Mouse (Mus musculus) ovary, adult 18-20 months (tissue): ENCODE measurements around the gene Agpat1.

Experiments used
- DNase-seq: peaks from one replicate; pipeline ENCODE4 v3.0.0; 2022; ENCODE audit warnings: low spot score, mixed read lengths

Gene Agpat1

DNA sequence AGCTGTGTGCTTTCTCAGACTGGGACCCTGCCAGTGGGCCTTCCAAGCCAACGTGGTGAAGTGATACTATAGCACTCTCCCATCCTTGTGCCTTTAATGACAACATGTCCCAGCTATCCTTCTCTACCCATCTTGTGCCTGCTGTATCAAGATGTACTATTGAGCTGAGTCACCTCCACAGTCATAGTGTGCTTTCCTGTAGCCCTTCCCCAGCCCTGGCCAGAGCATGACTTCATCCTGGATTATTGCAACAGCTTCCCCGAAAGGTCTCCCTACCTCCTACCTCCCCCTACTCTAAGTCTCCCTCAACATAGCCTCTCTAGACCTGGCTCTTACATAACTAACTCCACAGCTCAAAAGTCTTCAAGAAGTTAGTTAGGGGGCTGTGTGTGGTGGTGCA, 31.6 kb downstream of the Agpat1 start:
- no peak for DNase-seq

- DNase-seq = no peak
These were observed 33.4 kb downstream of the Agpat1 start for GRCm38 (mm10) chr17:34637459-34637858.

DNA sequence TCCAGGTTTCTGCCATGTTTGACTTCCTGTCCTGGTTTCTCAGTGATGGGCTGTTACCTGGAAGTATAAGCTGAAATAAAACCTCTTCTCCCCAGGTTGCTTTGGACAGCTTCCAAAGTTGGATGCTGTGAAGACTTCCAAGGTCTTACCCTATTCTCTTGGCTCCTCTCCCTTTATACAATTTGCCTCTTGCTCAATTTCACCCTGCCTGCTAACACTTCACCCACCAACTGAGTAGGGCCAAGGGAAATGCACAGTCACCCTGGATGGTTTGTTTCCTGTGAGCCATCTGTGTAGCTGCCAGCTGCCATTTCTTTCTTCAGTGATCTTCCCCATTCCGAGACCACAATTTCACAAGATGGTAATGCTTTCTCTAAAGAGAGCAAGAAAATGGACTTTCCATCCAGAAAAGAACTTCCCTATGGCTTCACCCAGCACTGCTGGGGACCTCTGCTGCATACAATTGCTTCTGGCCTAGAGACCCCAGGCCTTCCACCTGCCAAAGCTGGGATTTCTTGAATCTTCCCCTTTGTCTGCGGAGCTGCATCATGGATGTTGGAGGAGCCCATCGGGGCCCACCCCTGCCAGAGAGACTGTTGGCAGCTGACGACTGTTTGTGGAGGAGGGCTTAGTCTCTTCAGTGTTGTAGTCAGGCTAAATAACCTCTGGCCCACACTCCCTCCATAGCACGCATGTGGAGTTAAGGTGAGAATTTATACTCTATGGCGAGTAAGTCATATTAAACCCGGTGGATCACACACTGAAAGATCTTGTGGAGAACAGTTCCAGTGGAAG, 35.6 kb downstream of the Agpat1 start:
- DNase-seq = no peak

DNA sequence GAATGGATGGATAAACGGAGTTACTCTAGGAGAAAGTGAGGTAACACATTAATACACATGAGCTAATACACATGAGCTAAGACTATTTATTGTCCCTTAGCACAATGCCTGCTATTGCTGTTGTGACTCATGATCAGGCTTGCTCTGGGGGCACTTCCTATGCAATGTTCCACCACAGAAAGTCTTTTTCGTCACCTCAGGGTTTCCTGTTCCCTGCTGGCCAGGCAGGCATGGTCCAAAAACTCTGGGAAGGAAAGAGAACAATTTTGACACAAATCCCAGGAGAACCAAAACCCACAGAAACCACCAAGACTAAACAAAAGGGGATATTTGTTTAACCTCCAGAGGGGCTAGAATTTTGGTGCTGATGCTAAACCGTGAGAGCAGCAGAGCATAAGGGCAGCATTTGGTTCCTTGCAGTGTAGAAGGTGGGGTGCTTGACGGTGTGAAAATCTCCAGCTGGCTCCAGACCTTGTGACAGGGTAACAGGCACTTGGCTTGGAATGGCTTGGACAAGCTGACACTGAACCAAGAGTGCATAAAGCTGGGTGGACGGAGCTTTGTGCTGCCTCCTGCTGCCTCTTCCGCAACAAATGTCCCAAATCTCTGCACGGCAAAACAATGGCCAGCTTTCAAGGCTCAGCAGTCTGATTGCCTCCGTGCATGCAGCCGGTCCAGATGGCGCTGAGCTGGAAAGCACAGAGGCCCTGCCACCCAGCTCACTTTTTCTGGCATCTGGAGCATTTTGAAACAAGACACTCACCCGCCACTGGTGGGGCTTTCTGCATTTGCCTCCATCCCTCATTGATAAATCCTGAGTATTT, 36.9 kb downstream of the Agpat1 start:
- DNase-seq = peak; percentile 52

- DNase-seq = no peak
These were observed 37.9 kb downstream of the Agpat1 start for GRCm38 (mm10) chr17:34641945-34642344.

GRCm38 (mm10) chr17:34643379-34643778, 39.3 kb downstream of the Agpat1 start:
- no peak for DNase-seq

- no peak for DNase-seq
These were observed 39.9 kb downstream of the Agpat1 start for GRCm38 (mm10) chr17:34643944-34644343.

GRCm38 (mm10) chr17:34644608-34645007, 40.5 kb downstream of the Agpat1 start, which contains the start of gene Fkbpl:
Gene Fkbpl (plus strand): TSS chr17:34644764.
- peak; percentile 92 for DNase-seq

- no peak for DNase-seq
These were observed 41.3 kb downstream of the Agpat1 start for GRCm38 (mm10) chr17:34645256-34645829.

DNA sequence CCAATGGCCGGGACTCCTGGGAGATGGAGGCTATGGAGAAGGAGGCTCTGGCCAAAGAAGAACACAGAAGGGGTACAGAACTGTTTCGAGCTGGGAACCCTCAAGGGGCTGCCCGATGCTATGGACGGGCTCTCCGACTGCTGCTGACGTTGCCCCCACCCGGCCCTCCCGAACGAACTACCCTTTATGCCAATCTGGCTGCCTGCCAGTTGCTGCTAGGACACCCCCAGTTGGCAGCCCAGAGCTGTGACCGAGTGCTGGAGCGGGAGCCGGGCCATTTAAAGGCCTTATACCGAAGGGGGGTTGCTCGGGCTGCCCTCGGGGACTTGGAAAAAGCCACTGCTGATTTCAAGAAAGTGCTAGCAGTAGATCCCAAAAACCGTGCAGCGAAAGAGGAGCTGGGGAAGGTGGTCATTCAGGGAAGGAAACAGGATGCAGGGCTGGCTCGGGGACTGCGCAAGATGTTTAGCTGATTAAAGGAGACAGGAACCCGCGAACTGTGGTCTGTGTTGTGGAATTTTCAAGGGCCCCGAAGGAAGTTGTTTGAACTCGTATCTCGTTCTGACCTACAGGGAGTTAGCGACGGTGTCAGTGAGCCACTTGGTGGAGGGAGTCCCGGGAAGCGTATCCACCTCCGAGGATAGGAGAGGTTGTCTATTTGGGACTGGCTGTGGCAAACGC, 41.9 kb downstream of the Agpat1 start:
- DNase-seq = no peak

- DNase-seq = peak; percentile 97
These were observed 43.1 kb downstream of the Agpat1 start, which contains the start of gene Atf6b for GRCm38 (mm10) chr17:34646906-34647787. Gene Atf6b (plus strand): TSS chr17:34647146.

GRCm38 (mm10) chr17:34648141-34648890, 44.3 kb downstream of the Agpat1 start:
- DNase-seq = no peak

DNA sequence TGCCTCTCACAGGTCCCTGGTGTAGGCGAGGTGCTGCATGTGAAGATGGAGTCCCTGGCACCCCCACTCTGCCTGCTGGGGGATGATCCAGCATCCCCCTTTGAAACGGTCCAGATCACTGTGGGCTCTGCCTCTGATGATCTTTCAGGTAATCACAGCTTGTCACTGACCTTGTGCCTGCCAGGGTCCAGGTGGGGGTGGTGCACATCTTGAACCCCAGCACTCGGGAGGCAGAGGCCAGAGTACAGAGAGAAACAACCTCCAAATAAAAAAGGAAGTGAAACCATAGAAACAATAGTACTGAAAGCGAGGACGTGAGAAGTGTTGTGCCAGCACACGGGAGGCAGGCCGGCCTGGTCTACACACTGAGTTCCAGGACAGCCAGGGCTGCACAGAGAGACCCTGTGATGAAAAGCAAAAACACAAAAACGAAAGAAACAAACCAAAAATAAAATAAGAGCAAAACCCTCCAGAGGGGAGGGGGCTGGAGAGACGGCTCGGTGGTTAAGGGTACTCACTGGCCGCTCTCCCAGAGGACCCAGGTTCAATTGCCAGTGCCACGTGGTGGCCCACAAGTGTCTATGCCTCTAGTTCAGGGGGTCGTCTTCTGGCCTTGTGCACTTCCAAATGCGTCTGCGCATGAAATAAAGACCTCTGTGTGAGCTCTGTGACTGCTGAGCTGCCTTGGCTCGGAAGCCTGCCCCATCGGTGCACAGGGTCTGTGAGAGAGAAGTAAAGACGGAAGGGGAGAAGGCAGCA, 45.2 kb downstream of the Agpat1 start:
- DNase-seq = no peak

GRCm38 (mm10) chr17:34650781-34651180, 46.7 kb downstream of the Agpat1 start:
- DNase-seq = no peak

- DNase-seq = no peak
These were observed 47.6 kb downstream of the Agpat1 start for GRCm38 (mm10) chr17:34651507-34652221.

DNA sequence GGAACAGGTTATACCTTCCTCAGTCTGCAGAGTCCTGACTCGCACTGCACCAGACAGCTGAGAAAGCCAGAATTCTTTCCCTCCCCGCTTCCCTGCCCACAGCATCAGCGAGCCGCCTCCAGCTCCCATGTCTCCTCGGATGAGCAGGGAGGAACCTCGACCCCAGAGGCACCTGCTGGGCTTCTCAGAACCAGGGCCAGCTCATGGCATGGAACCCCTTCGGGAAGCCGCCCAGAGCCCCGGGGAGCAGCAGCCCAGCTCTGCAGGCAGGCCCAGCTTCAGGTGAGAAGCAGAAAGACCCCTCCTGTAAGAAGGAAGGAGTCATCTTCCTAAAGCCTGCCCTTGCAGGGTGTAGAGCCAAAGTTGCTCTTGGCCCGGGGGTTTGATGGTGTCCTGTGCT, 48.5 kb downstream of the Agpat1 start:
- DNase-seq = no peak

- DNase-seq = no peak
These were observed 48.9 kb downstream of the Agpat1 start for GRCm38 (mm10) chr17:34652985-34653384.

DNA sequence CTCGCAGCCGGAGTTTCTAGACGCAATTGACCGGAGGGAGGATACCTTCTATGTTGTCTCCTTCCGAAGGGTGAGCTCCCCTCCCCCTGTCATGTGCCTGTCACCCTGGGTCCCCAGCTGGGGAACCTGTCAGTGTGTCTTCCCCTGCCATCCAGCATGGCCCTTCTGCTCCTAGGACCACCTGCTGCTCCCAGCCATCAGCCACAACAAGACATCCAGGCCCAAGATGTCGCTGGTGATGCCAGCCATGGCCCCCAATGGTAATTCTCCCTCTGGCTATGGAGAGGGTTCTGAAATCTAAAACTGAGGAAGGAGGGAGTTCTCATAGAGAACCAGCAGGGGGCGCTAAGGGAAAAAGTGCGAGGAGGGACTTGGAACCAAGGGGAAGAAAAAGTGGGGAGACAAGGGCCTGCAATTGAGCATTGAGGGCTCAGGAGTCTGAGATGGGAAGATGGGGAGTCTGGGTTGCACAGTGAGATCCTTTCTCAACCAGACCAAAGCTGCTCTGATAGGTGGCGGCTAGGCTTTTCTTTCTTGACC, 49.8 kb downstream of the Agpat1 start:
- DNase-seq = no peak

- no peak for DNase-seq
These were observed 50.3 kb downstream of the Agpat1 start for GRCm38 (mm10) chr17:34654392-34654791.
